Comparison of ENCODE assay signal across 9 mouse cellular contexts in genomic region chr10:78575690-78576089, GRCm38 (mm10). TPM values are rescaled to one million over a fixed set of nuclear protein-coding genes. Genes with fewer than 3 reads are reported as not detected.
DNase-seq lines count a peak whose midpoint lies in the region; ATAC-seq lines count a peak whose summit lies in the region.
"Had no signal": no experiment of that assay in that cellular context is flagged by ENCODE, and none has a peak within 500 bp of the region (broad histone marks: within the 10 kb centered on the region; RNA-seq: fewer than 3 reads in every experiment).

No protein-coding gene starts in this region.

- ATAC-seq in forebrain, embryonic 14.5 days: peak; percentile 8; the same call in 1 of the 2 replicates
- no peak for ATAC-seq in limb, embryonic 12.5 days (ENCODE audit: insufficient number of reproducible peaks, insufficient read depth, low FRiP score, low TSS enrichment, low read depth)
- ATAC-seq in neural tube, embryonic 13.5 days (ENCODE audit: low read depth): no peak

- no peaks in the 10 kb centered on the region for H3K9me3 ChIP-seq in forebrain, embryonic 14.5 days (replicated peaks; ENCODE audit: control insufficient read depth, low read length)
- H3K9me3 ChIP-seq in limb, embryonic 12.5 days: no peaks in the 10 kb centered on the region
- H3K9me3 ChIP-seq in neural tube, embryonic 13.5 days: no peaks in the 10 kb centered on the region

- no peak overlapping the region for H3K9ac ChIP-seq in forebrain, embryonic 14.5 days (ENCODE audit: low read length)
- no peak overlapping the region; the same call in 1 of the 2 replicates for H3K9ac ChIP-seq in limb, embryonic 12.5 days (replicated peaks)
- peak overlapping the region; percentile 81; the same call in 1 of the 2 replicates for H3K9ac ChIP-seq in neural tube, embryonic 13.5 days

- H3K4me1 ChIP-seq in forebrain, embryonic 14.5 days (ENCODE audit: control insufficient read depth, insufficient read depth, low read length): 0 out of 2 replicates have a peak, but pooled peaks cover 4% of the 10 kb centered on the region
- H3K4me1 ChIP-seq in limb, embryonic 12.5 days (replicated peaks): peaks cover 10% of the 10 kb centered on the region; the same call in 1 of the 2 replicates
- peaks cover 16% of the 10 kb centered on the region for H3K4me1 ChIP-seq in neural tube, embryonic 13.5 days (replicated peaks)

- peak overlapping the region; percentile 74 for H3K4me2 ChIP-seq in forebrain, embryonic 14.5 days (ENCODE audit: low read length)
- H3K4me2 ChIP-seq in limb, embryonic 12.5 days: peak overlapping the region; percentile 68
- peak overlapping the region; percentile 76 for H3K4me2 ChIP-seq in neural tube, embryonic 13.5 days

- H3K4me3 ChIP-seq in forebrain, embryonic 14.5 days (ENCODE audit: low read depth, low read length): no peak overlapping the region
- H3K4me3 ChIP-seq in limb, embryonic 12.5 days (replicated peaks): no peak overlapping the region
- peak overlapping the region; percentile 64 for H3K4me3 ChIP-seq in neural tube, embryonic 13.5 days

- H3K27me3 ChIP-seq in forebrain, embryonic 14.5 days (replicated peaks; ENCODE audit: control insufficient read depth, insufficient read depth, low read length): no peaks in the 10 kb centered on the region
- no peaks in the 10 kb centered on the region for H3K27me3 ChIP-seq in limb, embryonic 12.5 days
- H3K27me3 ChIP-seq in neural tube, embryonic 13.5 days: no peaks in the 10 kb centered on the region

- 43% methylated on average over 2 of the region's 2 CpGs for WGBS in forebrain, embryonic 14.5 days
- 92% methylated on average over 2 of the region's 2 CpGs for WGBS in limb, embryonic 12.5 days
- 71% methylated on average over 2 of the region's 2 CpGs for WGBS in neural tube, embryonic 13.5 days

- DNase-seq in heart, adult 11 months: peak; percentile 95
- DNase-seq in heart, postnatal 36 days: no peak
- DNase-seq in adrenal gland, postnatal 36 days: peak; percentile 53 to 72
- peak; percentile 71 for DNase-seq in forebrain, embryonic 14.5 days (ENCODE audit: low spot score)
- peak; percentile 70 for DNase-seq in kidney, adult 18-20 months
- no peak for DNase-seq in embryo, embryonic 10.5 days (ENCODE audit: low spot score)

- intact Hi-C loops in heart, postnatal 36 days (cut with DNase I): loop anchor here (1.0 to 5.0 kb wide), 2 partner anchors 16 to 398 kb away; partner anchors contain the start of gene Syde1

- H3K27ac ChIP-seq in forebrain, embryonic 14.5 days (ENCODE audit: low read depth, low read length): no peak overlapping the region
- no peak overlapping the region for H3K27ac ChIP-seq in limb, embryonic 12.5 days
- no peak overlapping the region for H3K27ac ChIP-seq in neural tube, embryonic 13.5 days (replicated peaks)

- peaks cover 13% of the 10 kb centered on the region; the same call in 1 of the 2 replicates for H3K36me3 ChIP-seq in forebrain, embryonic 14.5 days (ENCODE audit: control insufficient read depth, insufficient read depth, low read length)
- peaks cover 38% of the 10 kb centered on the region for H3K36me3 ChIP-seq in limb, embryonic 12.5 days
- H3K36me3 ChIP-seq in neural tube, embryonic 13.5 days: peaks cover 38% of the 10 kb centered on the region

RNA-seq across cellular contexts. Expression of gene Ilvbl, which starts 1.5 kb away (rescaled TPM):
- total RNA-seq in heart, postnatal 36 days (2021): 10 to 100 TPM; 42.3 to 42.7 TPM
- total RNA-seq in adrenal gland, postnatal 36 days (2021): 10 to 100 TPM; 51.0 to 62.0 TPM
- 29.3 and 32.8 TPM in 2 replicates for polyA plus RNA-seq in forebrain, embryonic 14.5 days (2014; fragmentation: Nextera tagmentation; extraction: Ambion mirVana)
- 49.0 and 49.2 TPM in 2 replicates for polyA plus RNA-seq in limb, embryonic 12.5 days (2016; fragmentation: Nextera tagmentation; extraction: Ambion mirVana)
- 52.3 and 54.6 TPM in 2 replicates for polyA plus RNA-seq in neural tube, embryonic 13.5 days (2015; fragmentation: Nextera tagmentation; extraction: Ambion mirVana)

RNA-seq across cellular contexts. Expression of gene Syde1, which starts 16.1 kb away (rescaled TPM):
- 10 to 100 TPM; 12.0 to 15.2 TPM for total RNA-seq in heart, postnatal 36 days (2021)
- total RNA-seq in adrenal gland, postnatal 36 days (2021): 10 to 100 TPM; 39.0 to 49.0 TPM
- 4.2 and 4.4 TPM in 2 replicates for polyA plus RNA-seq in forebrain, embryonic 14.5 days (2014; fragmentation: Nextera tagmentation; extraction: Ambion mirVana)
- 19.0 and 19.7 TPM in 2 replicates for polyA plus RNA-seq in limb, embryonic 12.5 days (2016; fragmentation: Nextera tagmentation; extraction: Ambion mirVana)
- polyA plus RNA-seq in neural tube, embryonic 13.5 days (2015; fragmentation: Nextera tagmentation; extraction: Ambion mirVana): 4.3 and 4.4 TPM in 2 replicates

RNA-seq across cellular contexts. Expression of gene Olfr1357, which starts 42.2 kb away (rescaled TPM):
- not detected for total RNA-seq in heart, postnatal 36 days (2021)
- not detected for total RNA-seq in adrenal gland, postnatal 36 days (2021)
- polyA plus RNA-seq in forebrain, embryonic 14.5 days (2014; fragmentation: Nextera tagmentation; extraction: Ambion mirVana): not detected in 2 replicates
- not detected in 2 replicates for polyA plus RNA-seq in limb, embryonic 12.5 days (2016; fragmentation: Nextera tagmentation; extraction: Ambion mirVana)
- polyA plus RNA-seq in neural tube, embryonic 13.5 days (2015; fragmentation: Nextera tagmentation; extraction: Ambion mirVana): not detected in 2 replicates
- total RNA-seq: hematopoietic stem cell, adult 5-6 weeks had no signal

RNA-seq across cellular contexts. Expression of gene Olfr1358, which starts 58.5 kb away (rescaled TPM):
- total RNA-seq in heart, postnatal 36 days (2021): not detected
- total RNA-seq in adrenal gland, postnatal 36 days (2021): not detected
- polyA plus RNA-seq in forebrain, embryonic 14.5 days (2014; fragmentation: Nextera tagmentation; extraction: Ambion mirVana): not detected in 2 replicates
- not detected in 2 replicates for polyA plus RNA-seq in limb, embryonic 12.5 days (2016; fragmentation: Nextera tagmentation; extraction: Ambion mirVana)
- polyA plus RNA-seq in neural tube, embryonic 13.5 days (2015; fragmentation: Nextera tagmentation; extraction: Ambion mirVana): not detected in 2 replicates
- total RNA-seq: hematopoietic stem cell, adult 5-6 weeks had no signal

Comparison
In these comparisons a context has a peak if more than half of its experiments do, and no peak if none do; other contexts are left out.
1. DNase-seq: peak in heart, adult 11 months (single experiment), adrenal gland, postnatal 36 days (2 of 2), forebrain, embryonic 14.5 days (single experiment) and kidney, adult 18-20 months (single experiment); none in heart, postnatal 36 days (0 of 2) and embryo, embryonic 10.5 days (single experiment).
2. Peak in every context shown above with its lines, with median percentiles within 50 percentile points of each other: H3K4me2 ChIP-seq.